Mouse (Mus musculus) kidney, embryonic 15.5 days (tissue): Measurements from ENCODE around the gene Epha4. TPM values are rescaled to one million over a fixed set of nuclear protein-coding genes. Genes with fewer than 3 reads are reported as not detected.
A peak's percentile ranks its signal among the peaks of the same experiment; 100 is the strongest.

Source experiments
- ATAC-seq: fragments of 200-750 bp; cut with Nextera tagmentation; replicated peaks from 2 replicates; pipeline ENCODE4 v1.8.0; 2017; ENCODE audit warnings: moderate TSS enrichment; ENCODE audit not compliant: low FRiP score
- H3K27ac ChIP-seq: fragments of 300-500 bp; sonication (generic); 2 replicates; pipeline ENCODE4 v1.5.1; 2015; ENCODE audit warnings: mild to moderate bottlenecking, inconsistent platforms
- H3K27me3 ChIP-seq: fragments of 300-500 bp; sonication (generic); 2 replicates; pipeline ENCODE4 v1.6.1; 2015; ENCODE audit warnings: inconsistent platforms
- H3K36me3 ChIP-seq: fragments of 300-500 bp; sonication (generic); 2 replicates; pipeline ENCODE4 v1.6.1; 2015; ENCODE audit warnings: inconsistent platforms
- H3K4me1 ChIP-seq: fragments of 300-500 bp; sonication (generic); 2 replicates; pipeline ENCODE4 v1.6.1; 2015; ENCODE audit warnings: inconsistent platforms
- H3K4me2 ChIP-seq: fragments of 300-500 bp; sonication (generic); 2 replicates; pipeline ENCODE4 v1.6.1; 2015; ENCODE audit warnings: moderate library complexity, mild to moderate bottlenecking, inconsistent platforms
- H3K4me3 ChIP-seq: fragments of 300-500 bp; sonication (generic); replicated peaks from 2 replicates; pipeline ENCODE4 v1.5.1; 2015; ENCODE audit warnings: mild to moderate bottlenecking, inconsistent platforms
- H3K9ac ChIP-seq: fragments of 300-500 bp; sonication (generic); 2 replicates; pipeline ENCODE4 v1.6.1; 2015; ENCODE audit warnings: mild to moderate bottlenecking, inconsistent platforms
- H3K9me3 ChIP-seq: fragments of 300-500 bp; sonication (generic); replicated peaks from 2 replicates; pipeline ENCODE4 v1.6.1; 2016; ENCODE audit warnings: inconsistent platforms
- WGBS: fragments of 180-500 bp; shearing (Covaris S2); methylation state at CpG from one replicate; pipeline ENCODE4 v1.1.7; 2015; ENCODE audit warnings: mixed read lengths; 5-methylcytosine and 5-hydroxymethylcytosine counted together
- polyA plus RNA-seq: library from polyadenylated mRNA; unstranded; fragments of >200 nt; fragmentation: Nextera tagmentation; extraction: Ambion mirVana; gene quantifications from 2 replicates; pipeline ENCODE4 v1.2.1, GENCODE M21; 2015

Gene Epha4
- polyA plus RNA-seq, 1 experiment from 2014 or later, result 17.2 TPM

DNA sequence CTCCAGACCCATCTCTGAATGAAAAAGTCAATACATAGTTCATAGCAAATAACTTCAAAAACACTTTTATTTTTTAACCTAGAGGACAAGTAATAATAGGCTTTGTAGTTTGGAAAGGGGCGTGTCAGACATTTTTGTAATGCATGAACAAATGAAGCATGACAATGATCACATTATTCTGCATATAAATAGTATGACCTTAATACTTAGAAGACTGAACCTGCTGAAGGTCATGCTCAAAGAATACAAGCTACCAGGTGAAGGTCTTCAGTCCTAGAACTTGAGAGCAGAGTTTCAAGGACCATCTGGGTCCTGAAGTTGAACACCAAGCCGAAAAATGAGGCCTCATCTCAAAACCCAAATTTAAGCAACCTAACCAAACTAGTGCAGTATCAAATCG, 62.2 kb downstream of the Epha4 start:
- Histone ChIP-seq H3K27ac (no peak overlapping the region), H3K36me3 (no peaks in the 10 kb centered on the region), H3K9me3 (no peaks in the 10 kb centered on the region), H3K4me1 (peaks cover 4% of the 10 kb centered on the region; the same call in 1 of the 2 replicates), H3K4me2 (no peak overlapping the region), H3K9ac (no peak overlapping the region), H3K4me3 (no peak overlapping the region), H3K27me3 (no peaks in the 10 kb centered on the region)
- 93% methylated on average over 3 of the region's 3 CpGs for WGBS
- no peak for ATAC-seq

DNA sequence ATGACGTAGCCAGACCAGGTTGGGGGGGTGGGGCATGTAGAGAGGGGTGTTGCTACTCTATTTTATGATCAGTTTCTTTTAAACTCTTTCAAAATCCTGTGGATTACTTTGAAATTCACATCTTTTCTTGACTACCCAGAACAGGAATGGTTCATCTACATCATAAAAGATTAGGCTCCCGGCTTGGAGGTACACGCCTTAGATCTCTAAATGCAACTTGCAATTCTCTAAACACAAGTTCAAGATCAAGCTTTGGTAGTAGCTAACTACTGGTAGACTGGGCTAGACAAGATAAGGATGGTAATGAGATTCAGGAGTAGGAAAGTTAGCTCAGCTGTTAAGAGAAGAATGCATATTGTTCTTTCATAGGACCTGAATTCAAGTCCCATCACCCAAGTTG, 63.3 kb downstream of the Epha4 start:
- ATAC-seq, result no peak

DNA sequence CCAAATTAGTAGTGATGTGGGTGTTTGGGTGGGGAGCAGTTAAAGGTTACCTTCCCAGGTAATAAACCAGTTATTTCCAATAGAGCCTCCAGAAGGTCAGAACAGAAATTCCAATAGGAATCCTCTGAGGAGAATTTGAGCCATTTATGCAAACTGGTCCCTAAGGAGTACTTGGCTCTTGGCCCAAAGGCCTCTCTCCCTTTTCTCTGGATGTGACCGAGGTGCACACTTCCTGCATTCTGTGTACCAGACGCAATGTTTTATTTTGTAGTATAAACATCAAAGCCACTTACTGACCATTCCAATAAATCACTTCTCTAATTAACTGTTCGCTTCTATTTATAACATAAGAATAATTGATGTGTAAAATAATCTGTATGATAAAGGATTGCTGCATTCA, 64.7 kb downstream of the Epha4 start:
- 47% methylated on average over 3 of the region's 3 CpGs for WGBS

More for the DNA sequence above, 63.3 kb downstream of the Epha4 start:
- no peaks in the 10 kb centered on the region for H3K9me3 ChIP-seq
- WGBS, result 87% methylated on average over 3 of the region's 3 CpGs
- H3K9ac ChIP-seq, result no peak overlapping the region
- no peak overlapping the region for H3K4me2 ChIP-seq
- H3K36me3 ChIP-seq, result no peaks in the 10 kb centered on the region
- H3K27me3 ChIP-seq, result no peaks in the 10 kb centered on the region
- peaks cover 7% of the 10 kb centered on the region for H3K4me1 ChIP-seq
- H3K4me3 ChIP-seq, result no peak overlapping the region
- no peak overlapping the region for H3K27ac ChIP-seq

DNA sequence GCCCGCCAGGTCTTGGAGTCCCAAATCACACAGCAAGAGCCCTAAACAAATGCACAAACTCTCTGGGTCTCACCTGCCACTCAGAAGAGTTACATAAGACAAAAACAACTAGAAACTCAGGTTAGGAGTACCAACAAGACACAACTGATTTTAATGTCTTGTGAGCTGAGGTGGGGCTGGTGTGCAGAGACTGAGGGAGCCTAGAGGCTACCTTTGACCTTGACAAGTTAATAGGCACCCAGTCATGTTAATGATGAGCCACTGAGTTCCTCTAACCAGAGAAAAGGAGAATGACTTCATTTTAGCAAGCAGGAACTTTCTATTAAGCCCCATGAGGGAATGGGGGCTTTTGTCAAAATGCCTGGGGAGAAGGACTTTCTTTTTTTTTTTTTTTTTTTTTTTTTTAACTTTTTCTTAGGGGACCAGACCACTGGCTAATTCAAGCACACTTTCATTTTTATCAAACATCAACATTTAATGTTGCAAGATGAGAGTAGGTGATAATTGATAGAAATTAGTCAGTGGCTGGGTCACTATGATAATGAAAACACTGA, 67.8 kb downstream of the Epha4 start:
- no peak overlapping the region for H3K4me3 ChIP-seq
- WGBS, result 34% methylated on average over 1 of the region's 1 CpGs

More for the DNA sequence above, 64.7 kb downstream of the Epha4 start:
- Histone ChIP-seq H3K4me2 (no peak overlapping the region), H3K27ac (no peak overlapping the region), H3K9me3 (no peaks in the 10 kb centered on the region), H3K36me3 (no peaks in the 10 kb centered on the region), H3K4me3 (no peak overlapping the region), H3K9ac (no peak overlapping the region), H3K4me1 (peaks cover 16% of the 10 kb centered on the region), H3K27me3 (no peaks in the 10 kb centered on the region)
- no peak for ATAC-seq

DNA sequence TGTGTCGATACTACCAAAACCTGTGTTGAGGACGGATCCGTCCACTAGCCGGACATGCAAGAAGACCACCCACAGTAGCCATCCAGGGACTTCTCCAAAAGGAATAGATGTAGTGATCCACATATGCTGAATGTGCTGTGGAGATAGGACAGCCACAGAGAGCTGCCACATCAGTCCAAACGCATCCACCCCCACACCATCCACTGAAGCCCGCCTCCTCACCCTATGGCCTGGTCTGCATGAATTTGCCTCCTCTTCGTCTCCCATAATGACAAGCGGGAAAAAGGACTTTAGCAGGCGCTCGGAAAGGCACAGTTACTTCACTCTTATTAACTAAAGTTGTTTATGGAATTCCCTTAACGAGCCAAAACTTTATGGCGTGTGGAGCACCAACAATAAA, 68.5 kb downstream of the Epha4 start:
- Histone ChIP-seq H3K9me3 (no peaks in the 10 kb centered on the region), H3K27ac (0 out of 2 replicates have a peak overlapping the region, but pooled peaks have one; percentile 13), H3K4me2 (peak overlapping the region; percentile 7; the same call in 1 of the 2 replicates), H3K27me3 (no peaks in the 10 kb centered on the region), H3K4me1 (peaks cover 27% of the 10 kb centered on the region), H3K36me3 (0 out of 2 replicates have a peak, but pooled peaks cover 9% of the 10 kb centered on the region), H3K9ac (no peak overlapping the region), H3K4me3 (no peak overlapping the region)
- 39% methylated on average over 12 of the region's 12 CpGs for WGBS
- peak; percentile 68 for ATAC-seq

More for the DNA sequence above, 67.8 kb downstream of the Epha4 start:
- H3K27me3 ChIP-seq, result no peaks in the 10 kb centered on the region
- H3K9ac ChIP-seq, result no peak overlapping the region
- H3K36me3 ChIP-seq, result 0 out of 2 replicates have a peak, but pooled peaks cover 9% of the 10 kb centered on the region
- no peaks in the 10 kb centered on the region for H3K9me3 ChIP-seq
- H3K4me1 ChIP-seq, result peaks cover 21% of the 10 kb centered on the region
- ATAC-seq, result peak; percentile 68; the same call in 1 of the 2 replicates
- H3K4me2 ChIP-seq, result 0 out of 2 replicates have a peak overlapping the region, but pooled peaks have one; percentile 7
- H3K27ac ChIP-seq, result 0 out of 2 replicates have a peak overlapping the region, but pooled peaks have one; percentile 22

DNA sequence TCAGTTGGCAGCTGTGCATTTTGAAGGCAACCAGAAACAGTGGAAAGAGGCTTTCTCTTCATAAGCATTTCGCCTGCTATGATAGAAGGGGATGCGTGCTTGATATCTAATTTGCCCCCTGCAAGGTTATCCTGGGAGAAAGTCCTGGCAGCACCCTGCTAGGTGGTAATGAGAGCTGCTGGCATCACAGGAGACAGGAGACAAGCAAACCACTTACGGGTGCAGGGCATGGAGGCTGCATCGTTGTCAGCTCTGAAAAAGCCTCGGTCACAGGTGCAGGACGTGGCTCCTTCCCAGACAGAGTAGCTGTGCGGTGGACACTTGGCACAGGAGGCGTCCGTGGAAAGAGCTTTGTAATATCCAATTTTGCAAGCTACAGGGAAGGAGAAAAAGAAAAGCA, 70.2 kb downstream of the Epha4 start:
- Histone ChIP-seq H3K4me2 (no peak overlapping the region), H3K4me3 (no peak overlapping the region), H3K4me1 (peaks cover 37% of the 10 kb centered on the region), H3K9me3 (no peaks in the 10 kb centered on the region), H3K27me3 (no peaks in the 10 kb centered on the region), H3K27ac (no peak overlapping the region), H3K36me3 (0 out of 2 replicates have a peak, but pooled peaks cover 9% of the 10 kb centered on the region), H3K9ac (no peak overlapping the region)
- 87% methylated on average over 9 of the region's 9 CpGs for WGBS
- ATAC-seq, result no peak

DNA sequence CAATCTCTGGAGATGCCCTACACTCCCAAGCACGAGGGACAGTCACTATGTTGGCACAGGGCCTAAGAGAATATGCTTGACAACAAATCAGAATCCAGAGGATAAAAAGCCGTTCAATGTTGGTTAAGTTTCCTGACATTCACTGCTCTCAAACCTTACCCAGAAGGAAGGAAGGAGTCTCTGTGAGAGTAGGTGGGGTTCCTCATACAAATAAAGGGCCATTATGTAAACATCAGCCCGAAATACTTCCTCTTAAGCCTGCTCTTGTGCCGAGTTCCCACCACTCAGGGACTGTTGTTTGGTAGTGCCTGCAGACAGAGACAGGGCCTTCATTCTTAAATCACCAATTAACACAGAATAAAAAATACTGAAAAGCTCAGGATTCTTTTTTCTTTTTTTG, 72.9 kb downstream of the Epha4 start:
- Histone ChIP-seq H3K27ac (peak overlapping the region; percentile 16; the same call in 1 of the 2 replicates), H3K4me1 (peaks cover 44% of the 10 kb centered on the region), H3K4me3 (no peak overlapping the region), H3K9me3 (no peaks in the 10 kb centered on the region), H3K4me2 (no peak overlapping the region), H3K27me3 (no peaks in the 10 kb centered on the region), H3K36me3 (0 out of 2 replicates have a peak, but pooled peaks cover 9% of the 10 kb centered on the region), H3K9ac (no peak overlapping the region)
- no peak for ATAC-seq
- 45% methylated on average over 4 of the region's 4 CpGs for WGBS

DNA sequence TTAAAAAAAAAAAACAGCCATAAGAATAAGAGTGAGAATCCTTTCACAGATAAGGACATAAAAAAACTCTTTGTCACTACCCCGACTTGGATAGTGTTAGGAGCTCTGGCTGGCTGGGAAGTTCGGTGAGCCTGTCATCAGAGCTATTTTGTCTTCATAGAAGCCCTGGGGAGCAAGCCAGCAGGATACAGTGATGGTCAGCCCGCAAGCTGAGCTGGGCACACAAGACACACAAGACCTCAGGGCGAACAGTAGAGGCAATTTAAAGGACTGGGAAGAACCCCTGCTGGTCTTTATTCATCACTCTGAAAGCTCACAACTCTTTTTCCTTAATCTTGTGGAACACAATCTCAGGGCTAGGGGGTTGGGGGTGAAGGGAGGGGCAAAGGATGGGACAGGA, 73.5 kb downstream of the Epha4 start:
- Histone ChIP-seq H3K4me3 (no peak overlapping the region), H3K4me2 (no peak overlapping the region), H3K9ac (no peak overlapping the region), H3K27ac (peak overlapping the region; percentile 16; the same call in 1 of the 2 replicates), H3K4me1 (peaks cover 38% of the 10 kb centered on the region), H3K27me3 (no peaks in the 10 kb centered on the region), H3K9me3 (no peaks in the 10 kb centered on the region), H3K36me3 (0 out of 2 replicates have a peak, but pooled peaks cover 9% of the 10 kb centered on the region)
- 50% methylated on average over 4 of the region's 4 CpGs for WGBS
- no peak for ATAC-seq

DNA sequence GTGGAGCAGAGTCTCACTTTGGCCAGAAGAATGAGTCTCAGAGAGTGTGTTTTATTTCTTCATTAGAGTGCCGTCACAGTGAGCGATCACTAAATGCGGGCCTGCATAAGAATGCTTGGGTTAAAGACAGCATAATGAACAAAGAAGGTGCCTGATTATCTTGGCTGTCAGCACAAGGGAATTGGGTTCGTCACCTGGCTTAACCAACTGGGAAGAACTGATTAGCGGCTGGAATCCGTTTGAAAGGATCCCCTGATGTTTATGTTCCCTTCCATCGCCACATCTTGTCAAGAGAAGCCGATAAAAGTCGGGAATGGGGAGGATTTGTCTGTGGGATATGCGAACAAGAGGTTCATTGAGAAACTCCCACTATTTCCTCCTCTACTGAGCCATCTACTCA, 74.4 kb downstream of the Epha4 start:
- 31% methylated on average over 10 of the region's 10 CpGs for WGBS
- Histone ChIP-seq H3K27me3 (no peaks in the 10 kb centered on the region), H3K9ac (no peak overlapping the region), H3K4me2 (no peak overlapping the region; the same call in 1 of the 2 replicates), H3K4me3 (no peak overlapping the region), H3K36me3 (0 out of 2 replicates have a peak, but pooled peaks cover 9% of the 10 kb centered on the region), H3K27ac (0 out of 2 replicates have a peak overlapping the region, but pooled peaks have one; percentile 38), H3K9me3 (no peaks in the 10 kb centered on the region), H3K4me1 (peaks cover 31% of the 10 kb centered on the region)
- ATAC-seq, result peak; percentile 63

DNA sequence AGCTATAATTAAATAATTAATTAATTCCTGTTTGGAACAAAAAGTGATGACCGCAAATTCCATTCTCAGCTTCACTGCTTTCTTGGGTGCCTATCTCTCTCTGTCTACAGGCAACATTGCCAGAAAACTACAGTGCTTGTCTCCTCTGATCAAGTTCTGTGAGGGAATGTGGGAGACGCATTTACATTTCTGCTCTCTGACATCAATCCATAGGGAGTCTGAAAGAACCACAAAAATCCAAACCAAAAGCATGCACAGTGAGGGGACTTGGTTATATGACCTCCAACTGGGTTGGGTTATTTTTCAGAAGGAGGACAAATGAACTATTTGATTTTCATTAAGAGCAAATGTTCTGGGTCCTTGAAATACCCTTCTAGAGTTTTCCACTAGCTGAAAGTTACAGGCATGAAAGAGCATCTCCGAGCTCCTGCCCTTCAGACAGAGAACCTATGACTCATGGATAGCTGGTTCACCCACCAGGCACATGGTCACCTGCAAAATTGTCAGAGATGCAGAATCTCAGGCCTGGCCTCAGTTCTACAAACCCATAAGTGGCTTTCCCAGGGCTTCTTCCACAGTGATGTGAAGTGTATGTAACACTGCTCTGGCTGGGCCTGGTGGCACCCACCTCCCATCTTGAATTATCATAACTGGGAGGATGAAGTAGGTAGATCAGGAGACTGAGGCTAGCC, 75.4 kb downstream of the Epha4 start:
- H3K27ac ChIP-seq, result no peak overlapping the region
- H3K4me1 ChIP-seq, result peaks cover 33% of the 10 kb centered on the region
- no peak overlapping the region for H3K4me3 ChIP-seq
- WGBS, result 85% methylated on average over 3 of the region's 3 CpGs
- H3K9me3 ChIP-seq, result no peaks in the 10 kb centered on the region
- ATAC-seq, result no peak
- no peak overlapping the region for H3K4me2 ChIP-seq
- 0 out of 2 replicates have a peak, but pooled peaks cover 9% of the 10 kb centered on the region for H3K36me3 ChIP-seq
- H3K27me3 ChIP-seq, result no peaks in the 10 kb centered on the region
- no peak overlapping the region for H3K9ac ChIP-seq

DNA sequence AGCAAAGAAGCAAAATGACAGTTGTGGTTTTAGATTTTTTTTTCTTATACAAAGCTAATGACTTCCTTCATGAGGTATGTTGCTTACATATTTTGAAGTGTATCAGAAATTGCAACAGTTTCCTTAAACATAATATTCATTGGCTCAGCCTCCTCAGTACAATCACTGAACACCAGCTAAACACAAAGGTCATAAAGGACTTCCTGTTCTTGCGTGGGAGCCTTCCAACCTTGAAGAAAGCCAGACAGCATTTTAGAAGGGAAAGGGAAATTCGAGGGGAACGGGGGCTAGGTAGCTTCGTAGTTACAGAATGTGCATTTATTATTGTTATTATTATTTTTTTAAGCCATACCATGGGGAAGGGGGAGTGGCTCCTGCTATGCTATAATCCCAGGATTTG, 76.2 kb downstream of the Epha4 start:
- Histone ChIP-seq H3K9ac (no peak overlapping the region), H3K4me2 (no peak overlapping the region), H3K9me3 (no peaks in the 10 kb centered on the region), H3K27ac (no peak overlapping the region), H3K4me3 (no peak overlapping the region), H3K36me3 (0 out of 2 replicates have a peak, but pooled peaks cover 5% of the 10 kb centered on the region), H3K27me3 (no peaks in the 10 kb centered on the region), H3K4me1 (peaks cover 32% of the 10 kb centered on the region)
- no peak for ATAC-seq
- WGBS, result 14% methylated on average over 4 of the region's 4 CpGs

DNA sequence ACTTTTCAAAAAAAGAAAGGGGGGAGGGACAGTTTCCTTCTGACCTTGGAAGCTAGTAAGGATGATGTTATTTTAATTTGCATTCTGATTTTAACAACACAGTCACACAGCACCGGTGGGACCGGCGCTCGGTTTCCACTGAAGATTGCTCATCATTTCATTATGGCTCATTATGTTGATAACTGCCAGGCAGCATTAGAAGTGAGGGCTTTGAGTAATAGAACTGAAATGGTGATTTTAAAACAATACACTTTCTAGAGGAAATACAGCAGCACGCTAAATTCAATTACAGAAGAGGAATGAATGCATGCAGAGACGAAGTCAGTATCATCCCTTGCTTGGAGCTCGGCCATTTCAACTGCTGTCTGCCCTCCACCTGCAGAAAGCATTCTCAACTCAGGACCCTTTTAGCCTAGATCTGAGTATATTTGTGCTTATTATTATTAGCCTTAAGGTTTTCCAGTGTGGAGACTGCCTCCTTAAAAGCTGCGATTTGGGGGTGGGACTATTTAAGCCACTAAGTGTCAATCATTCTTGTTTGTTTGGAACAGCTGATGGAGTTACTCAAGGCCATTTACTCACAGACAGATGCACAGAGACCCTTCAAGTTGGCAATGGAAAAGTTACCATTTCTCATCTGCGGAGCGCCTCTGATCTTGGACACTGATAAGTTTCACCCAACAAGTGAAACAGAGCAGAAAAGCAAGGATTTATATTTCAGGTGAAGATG, 76.8 kb downstream of the Epha4 start:
- ATAC-seq, result no peak
- Histone ChIP-seq H3K4me1 (peaks cover 32% of the 10 kb centered on the region), H3K4me3 (no peak overlapping the region)

More for the DNA sequence above, 76.8 kb downstream of the Epha4 start:
- H3K27me3 ChIP-seq, result no peaks in the 10 kb centered on the region
- H3K4me2 ChIP-seq, result no peak overlapping the region
- H3K36me3 ChIP-seq, result 0 out of 2 replicates have a peak, but pooled peaks cover 3% of the 10 kb centered on the region
- no peak overlapping the region for H3K27ac ChIP-seq
- H3K9me3 ChIP-seq, result no peaks in the 10 kb centered on the region
- no peak overlapping the region for H3K9ac ChIP-seq
- WGBS, result 79% methylated on average over 10 of the region's 10 CpGs
